Mouse (Mus musculus) thymus, adult 2 months (tissue): Measurements from ENCODE around the gene Abcd1. TPM values are rescaled to one million over a fixed set of nuclear protein-coding genes. Genes with fewer than 3 reads are reported as not detected.
A peak's percentile ranks its signal among the peaks of the same experiment; 100 is the strongest.

Experiments
- DNase-seq: peaks from one replicate; pipeline ENCODE4 v3.0.0; 2021
- H3K27ac ChIP-seq: fragments of 200-500 bp; 2 replicates; pipeline ENCODE4 v1.5.1; 2012; ENCODE audit warnings: low read length, control low read depth; ENCODE audit not compliant: control insufficient read depth, insufficient read depth
- H3K27me3 ChIP-seq: fragments of 200-500 bp; 2 replicates; pipeline ENCODE4 v1.6.1; 2012; ENCODE audit warnings: mild to moderate bottlenecking, low read length, moderate library complexity, mixed read lengths; ENCODE audit not compliant: control insufficient read depth, insufficient read depth
- H3K36me3 ChIP-seq: fragments of 200-500 bp; 2 replicates; pipeline ENCODE4 v1.6.1; 2012; ENCODE audit warnings: mild to moderate bottlenecking, low read length, moderate library complexity; ENCODE audit not compliant: control insufficient read depth, insufficient read depth
- H3K4me1 ChIP-seq: fragments of 200-500 bp; replicated peaks from 2 replicates; pipeline ENCODE4 v1.6.1; 2012; ENCODE audit warnings: low read length; ENCODE audit not compliant: control insufficient read depth, insufficient read depth
- H3K4me3 ChIP-seq: fragments of 200-500 bp; 2 replicates; pipeline ENCODE4 v1.5.1; 2012; ENCODE audit warnings: mild to moderate bottlenecking, low read length, control low read depth, moderate library complexity; ENCODE audit not compliant: control insufficient read depth, insufficient read depth
- CTCF ChIP-seq: fragments of 200-500 bp; IDR thresholded peaks from 2 replicates; pipeline ENCODE4 v1.5.1; 2012; ENCODE audit warnings: mild to moderate bottlenecking, control low read depth, low read length, moderate library complexity, borderline replicate concordance; ENCODE audit not compliant: control insufficient read depth, poor library complexity, insufficient read depth; ENCODE audit errors: extremely low read depth
- POLR2A ChIP-seq: fragments of 200-500 bp; IDR thresholded peaks from 2 replicates; pipeline ENCODE4 v1.6.1; 2012; ENCODE audit warnings: mild to moderate bottlenecking, low read length, control low read depth, moderate library complexity; ENCODE audit not compliant: control insufficient read depth, poor library complexity, insufficient read depth; ENCODE audit errors: extremely low read depth
- WGBS: fragments of 180-500 bp; shearing (Covaris S2); methylation state at CpG from one replicate; pipeline ENCODE4 v1.1.7; 2018; 5-methylcytosine and 5-hydroxymethylcytosine counted together
- polyA plus RNA-seq: library from polyadenylated mRNA; depleted of rRNA; stranded (reverse); fragments of >200 nt; gene quantifications from 2 replicates; pipeline ENCODE4 v1.2.3, GENCODE M21; 2012; rRNA removed

Gene Abcd1
- polyA plus RNA-seq: 73.8 and 76.3 TPM in 2 replicates

DNA sequence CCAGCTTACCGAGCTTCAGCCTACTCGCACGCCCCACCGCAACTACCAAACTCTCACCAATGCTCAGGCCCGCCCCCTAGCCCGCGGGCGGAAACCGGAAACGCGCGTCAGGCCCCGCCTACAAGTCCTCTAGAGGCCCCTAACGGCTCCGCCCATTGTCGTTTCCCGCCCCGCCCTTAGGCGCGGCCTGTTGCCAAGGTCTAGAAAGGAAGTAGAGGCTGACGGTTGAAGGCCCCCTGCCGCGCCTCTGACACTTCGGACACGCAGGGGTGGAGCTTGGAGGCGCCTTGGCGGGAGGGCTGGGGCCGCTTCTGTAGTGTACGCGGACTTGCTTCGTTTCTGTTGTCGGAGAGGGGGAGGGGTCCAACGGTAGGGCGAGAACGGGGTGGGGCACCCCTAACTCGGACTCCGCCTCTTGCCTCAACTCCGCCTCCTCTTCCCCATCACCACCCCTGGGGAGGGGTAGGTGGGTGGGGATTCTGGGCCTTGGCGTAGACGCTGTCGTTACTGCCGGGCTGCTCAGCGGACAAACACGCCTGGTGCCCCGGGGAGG, at the start of gene Abcd1, which contains the start of gene Bcap31:
Abcd1 (plus strand) TSS at position 489 of the 553 bp plus-strand sequence.
Bcap31 (minus strand) TSS at position 67 of the 553 bp plus-strand sequence.
- Histone ChIP-seq H3K27me3 (no peaks in the 10 kb centered on the region), H3K27ac (peak within 1 kb of the TSS; percentile 94), H3K36me3 (peaks cover 3% of the 10 kb centered on the region; the same call in 1 of the 2 replicates), H3K4me3 (peak within 1 kb of the TSS; percentile 82), H3K4me1 (peaks cover 14% of the 10 kb centered on the region)
- WGBS: under 1% methylated on average over 45 of the region's 45 CpGs
- peak; percentile 94 for DNase-seq
- TF ChIP-seq POLR2A: peak; percentile 88
- TF ChIP-seq CTCF: 0 out of 2 replicates have a peak, but pooled peaks have one; percentile 22

- no peaks in the 10 kb centered on the region for H3K36me3 ChIP-seq
- TF ChIP-seq POLR2A (no peak), CTCF (no peak; the same call in 1 of the 2 replicates)
- 65% methylated on average over 4 of the region's 4 CpGs for WGBS
- peak; percentile 66 for DNase-seq
- H3K27ac ChIP-seq: no peak overlapping the region
- H3K27me3 ChIP-seq: no peaks in the 10 kb centered on the region; the same call in 1 of the 2 replicates
- H3K4me1 ChIP-seq: peaks cover 10% of the 10 kb centered on the region; the same call in 1 of the 2 replicates
- H3K4me3 ChIP-seq: no peak overlapping the region
Observed at GRCm38 (mm10) chrX:73672031-73672431, 44.4 kb upstream of the Abcd1 start.

DNA sequence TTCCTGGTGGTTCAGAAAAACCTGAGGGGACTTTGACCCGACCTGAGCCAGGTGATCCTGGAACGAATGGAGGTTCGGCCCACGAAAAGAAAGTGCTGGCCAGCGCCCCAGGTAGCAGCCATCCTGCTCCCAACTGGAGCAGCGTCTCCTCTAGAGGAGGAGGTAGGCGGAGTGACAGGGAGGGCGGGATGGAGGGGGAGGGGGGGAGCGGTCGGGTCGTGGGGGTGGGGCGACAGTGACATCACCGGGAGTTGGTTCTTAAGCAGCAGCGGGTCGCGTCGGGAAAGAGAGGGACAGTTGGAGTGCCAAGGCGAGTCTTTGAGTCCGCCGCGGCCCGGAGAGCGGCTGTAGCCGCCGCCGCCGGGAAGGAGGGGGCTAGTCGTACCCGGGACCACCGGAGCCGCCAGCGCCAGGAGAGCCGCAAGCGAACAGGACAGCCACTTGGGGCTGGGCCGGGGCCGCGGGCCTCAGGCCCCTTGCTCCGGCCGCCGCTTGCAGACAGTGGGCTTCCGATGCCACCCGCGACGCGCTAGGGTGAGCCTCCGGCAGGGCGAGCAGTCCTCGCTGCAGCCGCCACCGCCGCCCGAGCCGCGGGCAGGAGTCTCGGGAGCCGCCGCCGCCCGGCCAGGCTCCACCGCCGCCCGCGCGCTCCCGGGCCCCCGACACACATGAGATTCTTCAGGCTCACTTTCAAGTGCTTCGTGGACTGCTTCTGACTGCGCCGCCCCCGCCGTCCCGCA, 43.3 kb upstream of the Abcd1 start, which contains the start of gene Slc6a8:
Slc6a8 (plus strand) TSS at position 272 of the 740 bp plus-strand sequence.
- no peak for DNase-seq
- peak within 1 kb of the TSS; percentile 64 for H3K4me3 ChIP-seq
- WGBS: 1% methylated on average over 58 of the region's 72 CpGs
- no peak within 1 kb of the TSS for H3K27ac ChIP-seq
- peaks cover 10% of the 10 kb centered on the region; the same call in 1 of the 2 replicates for H3K4me1 ChIP-seq
- no peak for TF ChIP-seq CTCF
- TF ChIP-seq POLR2A: no peak
- no peaks in the 10 kb centered on the region; the same call in 1 of the 2 replicates for H3K27me3 ChIP-seq
- H3K36me3 ChIP-seq: no peaks in the 10 kb centered on the region

DNA sequence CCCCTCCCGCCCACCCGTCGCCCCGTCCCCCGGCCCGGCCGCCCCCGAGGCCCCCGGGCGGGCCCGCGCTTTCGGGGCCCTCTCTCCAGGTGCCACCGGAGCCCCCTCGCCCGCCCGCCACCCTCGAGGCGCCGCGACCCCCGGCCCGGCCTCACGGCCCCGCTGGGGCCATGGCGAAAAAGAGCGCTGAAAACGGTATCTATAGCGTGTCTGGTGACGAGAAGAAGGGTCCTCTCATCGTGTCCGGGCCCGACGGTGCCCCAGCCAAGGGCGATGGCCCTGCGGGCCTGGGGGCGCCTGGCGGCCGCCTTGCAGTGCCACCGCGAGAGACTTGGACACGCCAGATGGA, 42.8 kb upstream of the Abcd1 start:
- H3K36me3 ChIP-seq: no peaks in the 10 kb centered on the region
- WGBS: 8% methylated on average over 30 of the region's 42 CpGs
- peak overlapping the region; percentile 64 for H3K4me3 ChIP-seq
- TF ChIP-seq CTCF (no peak), POLR2A (no peak)
- no peak for DNase-seq
- H3K27me3 ChIP-seq: no peaks in the 10 kb centered on the region; the same call in 1 of the 2 replicates
- H3K27ac ChIP-seq: no peak overlapping the region
- H3K4me1 ChIP-seq: peaks cover 10% of the 10 kb centered on the region; the same call in 1 of the 2 replicates

- H3K27me3 ChIP-seq: no peaks in the 10 kb centered on the region; the same call in 1 of the 2 replicates
- H3K27ac ChIP-seq: no peak overlapping the region
- DNase-seq: no peak
- peak overlapping the region; percentile 25 for H3K4me3 ChIP-seq
- TF ChIP-seq POLR2A: no peak
- TF ChIP-seq CTCF: no peak
- H3K4me1 ChIP-seq: peaks cover 10% of the 10 kb centered on the region; the same call in 1 of the 2 replicates
- WGBS: 65% methylated on average over 20 of the region's 20 CpGs
- no peaks in the 10 kb centered on the region for H3K36me3 ChIP-seq
Observed at GRCm38 (mm10) chrX:73673968-73674661, 42.3 kb upstream of the Abcd1 start.

- no peak for TF ChIP-seq POLR2A
- TF ChIP-seq CTCF: no peak
- WGBS: 81% methylated on average over 2 of the region's 2 CpGs
- no peak for DNase-seq
- peaks cover 10% of the 10 kb centered on the region; the same call in 1 of the 2 replicates for H3K4me1 ChIP-seq
- H3K27ac ChIP-seq: no peak overlapping the region
- no peak overlapping the region for H3K4me3 ChIP-seq
- H3K36me3 ChIP-seq: no peaks in the 10 kb centered on the region
- H3K27me3 ChIP-seq: no peaks in the 10 kb centered on the region; the same call in 1 of the 2 replicates
Observed at GRCm38 (mm10) chrX:73675231-73675630, 41.2 kb upstream of the Abcd1 start.
